Mouse (Mus musculus) forebrain, embryonic 15.5 days (tissue): Measurements from ENCODE around the gene Jade1. TPM values are rescaled to one million over a fixed set of nuclear protein-coding genes. Genes with fewer than 3 reads are reported as not detected.

ENCODE experiments used
- ATAC-seq: fragments of 200-750 bp; cut with Nextera tagmentation; replicated peaks from 2 replicates; pipeline ENCODE4 v1.8.0; 2017; ENCODE audit warnings: mild to moderate bottlenecking, moderate TSS enrichment, moderate library complexity
- H3K27ac ChIP-seq: fragments of 300-500 bp; sonication (generic); replicated peaks from 2 replicates; pipeline ENCODE4 v1.5.1; 2015; ENCODE audit warnings: mild to moderate bottlenecking, inconsistent platforms
- H3K27me3 ChIP-seq: fragments of 300-500 bp; sonication (generic); 2 replicates; pipeline ENCODE4 v1.6.1; 2015; ENCODE audit warnings: inconsistent platforms
- H3K36me3 ChIP-seq: fragments of 300-500 bp; sonication (generic); 2 replicates; pipeline ENCODE4 v1.6.1; 2015; ENCODE audit warnings: mild to moderate bottlenecking, inconsistent platforms
- H3K4me1 ChIP-seq: fragments of 300-500 bp; sonication (generic); 2 replicates; pipeline ENCODE4 v1.6.1; 2015; ENCODE audit warnings: inconsistent platforms
- H3K4me2 ChIP-seq: fragments of 300-500 bp; sonication (generic); replicated peaks from 2 replicates; pipeline ENCODE4 v1.6.1; 2015; ENCODE audit warnings: mild to moderate bottlenecking, inconsistent platforms
- H3K4me3 ChIP-seq: fragments of 300-500 bp; sonication (generic); 2 replicates; pipeline ENCODE4 v1.5.1; 2015; ENCODE audit warnings: mild to moderate bottlenecking, inconsistent platforms
- H3K9ac ChIP-seq: fragments of 300-500 bp; sonication (generic); replicated peaks from 2 replicates; pipeline ENCODE4 v1.6.1; 2015; ENCODE audit warnings: mild to moderate bottlenecking, inconsistent platforms
- H3K9me3 ChIP-seq: fragments of 300-500 bp; sonication (generic); 2 replicates; pipeline ENCODE4 v1.6.1; 2016; ENCODE audit warnings: inconsistent platforms
- WGBS: fragments of 180-500 bp; shearing (Covaris S2); methylation state at CpG from one replicate; pipeline ENCODE4 v1.1.7; 2015; ENCODE audit warnings: mixed read lengths; 5-methylcytosine and 5-hydroxymethylcytosine counted together
- polyA plus RNA-seq: library from polyadenylated mRNA; unstranded; fragments of >200 nt; fragmentation: Nextera tagmentation; extraction: Ambion mirVana; gene quantifications from 2 replicates; pipeline ENCODE4 v1.2.1, GENCODE M21; 2015

Jade1 gene
- polyA plus RNA-seq, 1 experiment from 2014 or later, result 22.2 TPM

- no peak overlapping the region for H3K4me3 ChIP-seq
- no peak overlapping the region for H3K27ac ChIP-seq
- H3K36me3 ChIP-seq, result peaks cover 32% of the 10 kb centered on the region
- H3K4me2 ChIP-seq, result no peak overlapping the region
- WGBS, result 67% methylated on average over 7 of the region's 7 CpGs
- peaks cover 9% of the 10 kb centered on the region; the same call in 1 of the 2 replicates for H3K4me1 ChIP-seq
- no peak for ATAC-seq
- H3K9ac ChIP-seq, result no peak overlapping the region
- no peaks in the 10 kb centered on the region for H3K27me3 ChIP-seq
- no peaks in the 10 kb centered on the region for H3K9me3 ChIP-seq
Observed at GRCm38 (mm10) chr3:41592805-41593204, 37.3 kb downstream of the Jade1 start.

GRCm38 (mm10) chr3:41594097-41594879 is 38.8 kb downstream of the Jade1 start:
- no peaks in the 10 kb centered on the region for H3K9me3 ChIP-seq
- no peak for ATAC-seq
- WGBS, result 83% methylated on average over 9 of the region's 9 CpGs
- no peaks in the 10 kb centered on the region for H3K27me3 ChIP-seq
- no peak overlapping the region for H3K4me2 ChIP-seq
- H3K4me3 ChIP-seq, result no peak overlapping the region
- H3K4me1 ChIP-seq, result peaks cover 5% of the 10 kb centered on the region; the same call in 1 of the 2 replicates
- H3K36me3 ChIP-seq, result peaks cover 33% of the 10 kb centered on the region
- no peak overlapping the region for H3K27ac ChIP-seq
- H3K9ac ChIP-seq, result no peak overlapping the region

- Histone ChIP-seq H3K27me3 (no peaks in the 10 kb centered on the region), H3K36me3 (peaks cover 29% of the 10 kb centered on the region), H3K4me3 (no peak overlapping the region), H3K4me1 (no peaks in the 10 kb centered on the region), H3K9ac (no peak overlapping the region), H3K9me3 (no peaks in the 10 kb centered on the region), H3K4me2 (no peak overlapping the region), H3K27ac (no peak overlapping the region)
- ATAC-seq, result no peak
- 98% methylated on average over 4 of the region's 4 CpGs for WGBS
Observed at GRCm38 (mm10) chr3:41595010-41595409, 39.5 kb downstream of the Jade1 start.

GRCm38 (mm10) chr3:41597036-41597435 is 41.5 kb downstream of the Jade1 start:
- Histone ChIP-seq H3K36me3 (peaks cover 23% of the 10 kb centered on the region; the same call in 1 of the 2 replicates), H3K27me3 (no peaks in the 10 kb centered on the region), H3K27ac (no peak overlapping the region), H3K9me3 (no peaks in the 10 kb centered on the region), H3K9ac (no peak overlapping the region), H3K4me3 (no peak overlapping the region), H3K4me1 (no peaks in the 10 kb centered on the region), H3K4me2 (no peak overlapping the region)
- no peak for ATAC-seq
- WGBS, result 97% methylated on average over 8 of the region's 8 CpGs

GRCm38 (mm10) chr3:41598412-41598811 is 42.9 kb downstream of the Jade1 start:
- no peak overlapping the region for H3K9ac ChIP-seq
- H3K4me1 ChIP-seq, result peaks cover 9% of the 10 kb centered on the region
- H3K36me3 ChIP-seq, result peaks cover 23% of the 10 kb centered on the region; the same call in 1 of the 2 replicates
- H3K4me3 ChIP-seq, result no peak overlapping the region
- no peaks in the 10 kb centered on the region for H3K9me3 ChIP-seq
- no peak for ATAC-seq
- 74% methylated on average over 9 of the region's 9 CpGs for WGBS
- no peak overlapping the region for H3K27ac ChIP-seq
- H3K4me2 ChIP-seq, result no peak overlapping the region
- no peaks in the 10 kb centered on the region for H3K27me3 ChIP-seq

GRCm38 (mm10) chr3:41599226-41599625 is 43.7 kb downstream of the Jade1 start:
- H3K4me2 ChIP-seq, result no peak overlapping the region
- no peak for ATAC-seq
- peaks cover 14% of the 10 kb centered on the region; the same call in 1 of the 2 replicates for H3K36me3 ChIP-seq
- WGBS, result 89% methylated on average over 10 of the region's 10 CpGs
- H3K4me1 ChIP-seq, result peaks cover 14% of the 10 kb centered on the region
- H3K4me3 ChIP-seq, result no peak overlapping the region
- no peak overlapping the region for H3K9ac ChIP-seq
- H3K27me3 ChIP-seq, result no peaks in the 10 kb centered on the region
- no peaks in the 10 kb centered on the region for H3K9me3 ChIP-seq
- no peak overlapping the region for H3K27ac ChIP-seq

GRCm38 (mm10) chr3:41599806-41600589 is 44.5 kb downstream of the Jade1 start:
- WGBS, result 81% methylated on average over 14 of the region's 14 CpGs
- H3K36me3 ChIP-seq, result peaks cover 13% of the 10 kb centered on the region
- H3K27ac ChIP-seq, result no peak overlapping the region
- H3K4me1 ChIP-seq, result peaks cover 14% of the 10 kb centered on the region
- H3K9ac ChIP-seq, result no peak overlapping the region
- no peaks in the 10 kb centered on the region for H3K9me3 ChIP-seq
- H3K27me3 ChIP-seq, result no peaks in the 10 kb centered on the region
- H3K4me3 ChIP-seq, result no peak overlapping the region
- peak; percentile 66 for ATAC-seq
- H3K4me2 ChIP-seq, result no peak overlapping the region

GRCm38 (mm10) chr3:41601226-41602020 is 45.9 kb downstream of the Jade1 start:
- no peak overlapping the region for H3K9ac ChIP-seq
- no peak overlapping the region for H3K27ac ChIP-seq
- H3K27me3 ChIP-seq, result no peaks in the 10 kb centered on the region
- H3K4me2 ChIP-seq, result no peak overlapping the region
- no peak overlapping the region for H3K4me3 ChIP-seq
- H3K36me3 ChIP-seq, result peaks cover 21% of the 10 kb centered on the region
- 63% methylated on average over 9 of the region's 9 CpGs for WGBS
- no peak for ATAC-seq
- no peaks in the 10 kb centered on the region for H3K9me3 ChIP-seq
- H3K4me1 ChIP-seq, result peaks cover 14% of the 10 kb centered on the region

- H3K9ac ChIP-seq, result no peak overlapping the region
- no peak overlapping the region for H3K4me2 ChIP-seq
- peaks cover 14% of the 10 kb centered on the region for H3K36me3 ChIP-seq
- H3K27me3 ChIP-seq, result no peaks in the 10 kb centered on the region
- WGBS, result 27% methylated on average over 10 of the region's 10 CpGs
- no peak overlapping the region for H3K4me3 ChIP-seq
- H3K9me3 ChIP-seq, result no peaks in the 10 kb centered on the region
- H3K27ac ChIP-seq, result no peak overlapping the region
- ATAC-seq, result no peak
- H3K4me1 ChIP-seq, result peaks cover 14% of the 10 kb centered on the region
Observed at GRCm38 (mm10) chr3:41602933-41603332, 47.4 kb downstream of the Jade1 start.

- Histone ChIP-seq H3K4me1 (peaks cover 14% of the 10 kb centered on the region), H3K36me3 (peaks cover 14% of the 10 kb centered on the region), H3K27me3 (no peaks in the 10 kb centered on the region), H3K9ac (no peak overlapping the region), H3K4me2 (no peak overlapping the region), H3K27ac (no peak overlapping the region), H3K9me3 (no peaks in the 10 kb centered on the region), H3K4me3 (no peak overlapping the region)
- ATAC-seq, result peak; percentile 30
- WGBS, result 13% methylated on average over 5 of the region's 5 CpGs
Observed at GRCm38 (mm10) chr3:41603470-41604019, 48.0 kb downstream of the Jade1 start.

GRCm38 (mm10) chr3:41604629-41605321 is 49.2 kb downstream of the Jade1 start:
- H3K9ac ChIP-seq, result no peak overlapping the region
- no peaks in the 10 kb centered on the region for H3K9me3 ChIP-seq
- WGBS, result 94% methylated on average over 12 of the region's 12 CpGs
- no peak for ATAC-seq
- no peak overlapping the region for H3K27ac ChIP-seq
- no peaks in the 10 kb centered on the region for H3K27me3 ChIP-seq
- peaks cover 15% of the 10 kb centered on the region for H3K36me3 ChIP-seq
- H3K4me2 ChIP-seq, result no peak overlapping the region
- peaks cover 14% of the 10 kb centered on the region for H3K4me1 ChIP-seq
- H3K4me3 ChIP-seq, result no peak overlapping the region
